Mouse (Mus musculus) embryonic facial prominence, embryonic 10.5 days (tissue): ENCODE measurements around the gene Unc13b. TPM values are rescaled to one million over a fixed set of nuclear protein-coding genes. Genes with fewer than 3 reads are reported as not detected.
A peak's percentile ranks its signal among the peaks of the same experiment; 100 is the strongest.

Experiments
- DNase-seq: peaks from one replicate; pipeline ENCODE4 v3.0.0-alpha.2; 2017; ENCODE audit warnings: low spot score
- H3K27ac ChIP-seq: fragments of 300-500 bp; sonication (generic); replicated peaks from 2 replicates; pipeline ENCODE4 v1.5.1; 2016; ENCODE audit warnings: mild to moderate bottlenecking
- H3K27me3 ChIP-seq: fragments of 300-500 bp; sonication (generic); replicated peaks from 2 replicates; pipeline ENCODE4 v1.6.1; 2016; ENCODE audit warnings: low read depth, mild to moderate bottlenecking; ENCODE audit not compliant: poor library complexity, severe bottlenecking
- H3K36me3 ChIP-seq: fragments of 300-500 bp; sonication (generic); replicated peaks from 2 replicates; pipeline ENCODE4 v1.6.1; 2016; ENCODE audit warnings: mild to moderate bottlenecking, moderate library complexity
- H3K4me1 ChIP-seq: fragments of 300-500 bp; sonication (generic); 2 replicates; pipeline ENCODE4 v1.6.1; 2016
- H3K4me3 ChIP-seq: fragments of 300-500 bp; sonication (generic); 2 replicates; pipeline ENCODE4 v1.5.1; 2016; ENCODE audit warnings: mild to moderate bottlenecking, moderate library complexity
- H3K9me3 ChIP-seq: fragments of 300-500 bp; sonication (generic); 2 replicates; pipeline ENCODE4 v1.6.1; 2016; ENCODE audit warnings: mild to moderate bottlenecking
- WGBS: fragments of 180-500 bp; shearing (Covaris S2); methylation state at CpG from one replicate; pipeline ENCODE4 v1.1.7; 2016; 5-methylcytosine and 5-hydroxymethylcytosine counted together
- polyA plus RNA-seq: library from polyadenylated mRNA; unstranded; fragments of >200 nt; fragmentation: Nextera tagmentation; extraction: Ambion mirVana; gene quantifications from 2 replicates; pipeline ENCODE4 v1.2.1, GENCODE M21; 2016

Unc13b gene
- polyA plus RNA-seq, 1 experiment from 2014 or later = 6.6 TPM

- Histone ChIP-seq H3K27ac (peak overlapping the region; percentile 54), H3K4me3 (peak overlapping the region; percentile 75), H3K27me3 (no peaks in the 10 kb centered on the region), H3K36me3 (peaks cover 10% of the 10 kb centered on the region), H3K4me1 (peaks cover 52% of the 10 kb centered on the region), H3K9me3 (no peaks in the 10 kb centered on the region)
- WGBS = 76% methylated on average over 9 of the region's 9 CpGs
- DNase-seq = no peak
Measured at GRCm38 (mm10) chr4:43040881-43041547, 17.7 kb upstream of the Unc13b start.

- H3K4me1 ChIP-seq = peaks cover 60% of the 10 kb centered on the region
- WGBS = 16% methylated on average over 7 of the region's 7 CpGs
- H3K27ac ChIP-seq = peak overlapping the region; percentile 86
- no peaks in the 10 kb centered on the region for H3K27me3 ChIP-seq
- peak; percentile 83 for DNase-seq
- no peaks in the 10 kb centered on the region for H3K9me3 ChIP-seq
- peak overlapping the region; percentile 68 for H3K4me3 ChIP-seq
- no peaks in the 10 kb centered on the region for H3K36me3 ChIP-seq
Measured at GRCm38 (mm10) chr4:43043644-43044357, 15.0 kb upstream of the Unc13b start.

GRCm38 (mm10) chr4:43044673-43045072, 14.1 kb upstream of the Unc13b start:
- H3K9me3 ChIP-seq = no peaks in the 10 kb centered on the region
- H3K27ac ChIP-seq = peak overlapping the region; percentile 86
- DNase-seq = no peak
- H3K4me3 ChIP-seq = peak overlapping the region; percentile 68
- no peaks in the 10 kb centered on the region for H3K36me3 ChIP-seq
- no peaks in the 10 kb centered on the region for H3K27me3 ChIP-seq
- peaks cover 51% of the 10 kb centered on the region for H3K4me1 ChIP-seq
- WGBS = 28% methylated on average over 4 of the region's 4 CpGs

GRCm38 (mm10) chr4:43045285-43045658, 13.5 kb upstream of the Unc13b start:
- no peaks in the 10 kb centered on the region for H3K9me3 ChIP-seq
- DNase-seq = no peak
- peak overlapping the region; percentile 68 for H3K4me3 ChIP-seq
- peaks cover 47% of the 10 kb centered on the region for H3K4me1 ChIP-seq
- peak overlapping the region; percentile 86 for H3K27ac ChIP-seq
- no peaks in the 10 kb centered on the region for H3K36me3 ChIP-seq
- no peaks in the 10 kb centered on the region for H3K27me3 ChIP-seq
- 7% methylated on average over 13 of the region's 13 CpGs for WGBS

DNA sequence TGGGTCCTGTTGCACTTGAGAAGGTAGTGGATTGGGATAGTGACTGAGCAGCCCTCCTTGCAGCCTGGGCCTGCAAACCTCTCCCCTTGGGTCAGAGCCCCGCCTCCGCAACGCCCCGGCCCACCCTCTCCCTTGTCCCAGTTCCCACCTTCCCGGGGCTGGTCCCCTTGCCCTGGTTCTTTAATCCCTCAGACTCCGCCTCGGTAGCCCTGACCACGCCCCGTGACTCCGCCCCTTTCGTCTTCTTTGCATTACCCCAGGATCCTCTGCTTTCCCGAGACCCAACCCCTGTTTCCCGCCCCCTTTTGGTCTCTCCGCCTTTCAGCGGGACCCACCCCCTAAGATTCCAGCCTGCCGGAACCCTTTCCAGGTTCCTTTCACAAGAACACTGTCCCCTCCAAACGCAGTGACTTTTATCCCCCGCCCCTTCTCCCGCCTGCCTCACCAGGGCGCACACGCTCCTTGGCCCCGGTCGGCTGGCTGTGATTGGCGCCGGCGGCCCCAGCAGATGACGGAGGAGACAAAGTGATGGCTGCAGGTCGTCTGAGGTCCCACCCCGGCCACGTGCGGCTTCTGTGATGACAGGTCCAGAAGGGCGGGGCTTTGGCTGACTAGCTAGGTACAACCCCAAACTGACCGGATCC, 13.0 kb upstream of the Unc13b start, which contains the start of gene Fam214b:
Fam214b (minus strand) TSS at position 562 of the 644 bp plus-strand sequence.
- Histone ChIP-seq H3K27me3 (no peaks in the 10 kb centered on the region), H3K36me3 (no peaks in the 10 kb centered on the region), H3K9me3 (no peaks in the 10 kb centered on the region), H3K27ac (peak within 1 kb of the TSS; percentile 86), H3K4me3 (peak within 1 kb of the TSS; percentile 68), H3K4me1 (peaks cover 42% of the 10 kb centered on the region)
- under 1% methylated on average over 33 of the region's 33 CpGs for WGBS
- peak; percentile 99 for DNase-seq

DNA sequence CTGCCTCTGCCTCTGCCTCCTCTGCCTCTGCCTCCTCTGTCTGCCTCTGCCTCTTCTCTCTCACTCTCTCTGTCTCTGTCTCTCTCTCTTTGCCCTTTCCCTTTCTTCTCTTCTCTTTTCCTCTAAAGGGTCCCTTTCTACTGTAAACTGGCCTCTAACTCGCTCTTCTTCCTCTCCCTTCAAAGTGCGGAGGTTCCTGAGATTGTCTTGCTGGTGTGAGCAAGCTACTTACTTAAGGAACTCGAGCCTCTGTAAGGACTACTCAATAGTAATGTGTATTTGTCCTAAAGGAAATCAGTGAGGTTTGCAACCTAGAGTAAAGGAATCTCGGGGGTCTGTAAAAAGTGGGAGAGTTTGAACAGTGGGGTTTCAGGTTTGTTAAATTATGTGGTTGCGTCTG, 12.1 kb upstream of the Unc13b start:
- peak overlapping the region; percentile 68 for H3K4me3 ChIP-seq
- no peak overlapping the region for H3K27ac ChIP-seq
- WGBS = 61% methylated on average over 5 of the region's 5 CpGs
- no peaks in the 10 kb centered on the region for H3K27me3 ChIP-seq
- no peaks in the 10 kb centered on the region for H3K36me3 ChIP-seq
- DNase-seq = no peak
- no peaks in the 10 kb centered on the region for H3K9me3 ChIP-seq
- peaks cover 39% of the 10 kb centered on the region for H3K4me1 ChIP-seq

DNA sequence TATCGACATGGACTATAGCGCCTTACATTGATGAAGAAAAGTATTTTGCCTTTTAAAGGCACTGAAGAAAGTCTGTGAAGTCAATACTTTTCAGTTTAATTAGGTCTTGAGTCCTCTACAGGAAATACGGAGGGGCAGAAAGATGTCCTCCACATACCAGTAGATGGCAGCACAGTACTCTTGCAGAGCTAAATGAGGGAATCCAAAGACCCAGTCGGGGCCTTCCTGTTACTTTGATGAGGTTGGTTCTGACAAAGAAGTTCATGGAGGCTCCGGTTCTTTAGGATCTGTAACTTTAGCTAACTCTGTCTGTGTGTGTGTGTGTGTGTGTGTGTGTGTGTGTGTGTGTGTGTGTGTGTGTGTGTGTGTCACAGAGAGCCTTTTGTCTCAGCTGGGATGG, 11.5 kb upstream of the Unc13b start:
- Histone ChIP-seq H3K4me1 (peaks cover 39% of the 10 kb centered on the region), H3K27ac (peak overlapping the region; percentile 61; the same call in 1 of the 2 replicates), H3K36me3 (no peaks in the 10 kb centered on the region), H3K27me3 (no peaks in the 10 kb centered on the region), H3K4me3 (peak overlapping the region; percentile 31; the same call in 1 of the 2 replicates), H3K9me3 (no peaks in the 10 kb centered on the region)
- DNase-seq = peak; percentile 71
- WGBS = 10% methylated on average over 5 of the region's 5 CpGs

- DNase-seq = no peak
- Histone ChIP-seq H3K36me3 (no peaks in the 10 kb centered on the region), H3K4me1 (peaks cover 3% of the 10 kb centered on the region; the same call in 1 of the 2 replicates), H3K9me3 (no peaks in the 10 kb centered on the region), H3K4me3 (no peak overlapping the region), H3K27me3 (0 out of 2 replicates have a peak, but pooled peaks cover 1% of the 10 kb centered on the region), H3K27ac (no peak overlapping the region)
- WGBS = 13% methylated on average over 4 of the region's 4 CpGs
Measured at GRCm38 (mm10) chr4:43052627-43053026, 6.1 kb upstream of the Unc13b start.

DNA sequence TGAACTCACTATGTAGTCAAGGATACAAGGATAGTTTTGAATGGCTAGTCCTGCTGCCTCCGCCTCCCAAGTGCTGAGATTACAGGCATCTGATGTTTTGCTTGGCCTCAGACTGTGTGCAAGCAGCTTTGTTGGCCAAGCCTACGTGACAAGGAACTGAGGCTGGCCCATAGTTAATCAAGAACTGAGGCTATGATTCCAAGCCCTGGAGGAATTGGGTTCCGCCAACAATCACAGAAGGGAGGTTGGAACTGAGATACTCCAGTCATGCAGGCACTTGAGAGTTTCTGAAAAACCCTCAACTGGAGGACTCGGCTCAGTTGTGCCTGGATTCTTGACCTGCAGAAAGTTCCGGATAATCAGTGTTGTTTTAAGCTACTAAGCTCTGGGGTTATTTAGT, 1.1 kb upstream of the Unc13b start:
- DNase-seq = no peak
- no peaks in the 10 kb centered on the region for H3K9me3 ChIP-seq
- WGBS = 91% methylated on average over 5 of the region's 5 CpGs
- H3K27me3 ChIP-seq = peaks cover 44% of the 10 kb centered on the region
- no peak overlapping the region for H3K27ac ChIP-seq
- no peak overlapping the region for H3K4me3 ChIP-seq
- peaks cover 12% of the 10 kb centered on the region for H3K4me1 ChIP-seq
- no peaks in the 10 kb centered on the region for H3K36me3 ChIP-seq

DNA sequence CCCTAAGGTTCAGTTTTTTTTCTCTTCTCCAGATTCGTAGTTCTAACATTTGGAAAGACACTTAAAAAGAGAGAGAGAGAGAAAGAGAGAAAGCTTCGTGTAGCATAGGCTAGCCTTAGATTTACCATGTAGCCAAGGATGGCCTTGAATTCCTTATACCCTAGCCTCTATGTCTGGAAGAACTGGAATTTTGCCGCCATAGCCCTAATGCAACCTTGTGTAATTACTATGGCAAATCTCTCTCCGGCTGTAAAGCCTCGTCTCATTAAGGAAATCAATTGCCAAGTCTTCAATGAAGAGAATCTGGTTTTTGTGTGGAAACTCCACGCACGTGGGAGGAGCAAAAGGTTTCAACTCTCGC, 381 bp upstream of the Unc13b start:
- H3K27me3 ChIP-seq = peaks cover 44% of the 10 kb centered on the region
- 25% methylated on average over 8 of the region's 8 CpGs for WGBS
- H3K4me3 ChIP-seq = peak overlapping the region; percentile 72
- no peak overlapping the region for H3K27ac ChIP-seq
- H3K9me3 ChIP-seq = no peaks in the 10 kb centered on the region
- no peaks in the 10 kb centered on the region for H3K36me3 ChIP-seq
- H3K4me1 ChIP-seq = peaks cover 12% of the 10 kb centered on the region
- DNase-seq = no peak

- Histone ChIP-seq H3K4me3 (peak overlapping the region; percentile 72), H3K27me3 (peaks cover 44% of the 10 kb centered on the region), H3K36me3 (no peaks in the 10 kb centered on the region), H3K4me1 (peaks cover 12% of the 10 kb centered on the region), H3K27ac (no peak overlapping the region), H3K9me3 (no peaks in the 10 kb centered on the region)
- no peak for DNase-seq
- WGBS = 45% methylated on average over 3 of the region's 3 CpGs
Measured at GRCm38 (mm10) chr4:43059697-43060096, 944 bp downstream of the Unc13b start.

DNA sequence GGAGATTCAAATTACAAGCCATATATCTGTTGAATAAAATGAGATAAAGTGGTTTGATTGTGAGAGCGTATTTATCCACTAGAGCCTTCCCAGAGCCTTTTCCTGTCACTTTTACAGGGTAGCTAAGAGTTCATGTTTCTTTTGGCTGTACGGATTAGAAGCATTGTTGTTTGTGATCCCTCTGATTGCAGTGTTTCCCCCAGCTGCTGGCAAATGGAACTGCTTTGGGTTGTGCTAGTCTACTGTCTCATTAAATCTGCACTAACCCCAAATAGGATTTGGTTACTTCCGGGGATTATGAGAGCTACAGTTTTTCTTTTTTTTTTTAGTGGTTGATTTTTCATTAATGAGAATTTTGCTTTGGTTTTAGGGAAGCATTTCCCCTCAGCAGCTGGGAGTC, 1.5 kb downstream of the Unc13b start:
- Histone ChIP-seq H3K27ac (no peak overlapping the region), H3K27me3 (peaks cover 44% of the 10 kb centered on the region), H3K4me3 (no peak overlapping the region), H3K36me3 (no peaks in the 10 kb centered on the region), H3K4me1 (peaks cover 12% of the 10 kb centered on the region), H3K9me3 (no peaks in the 10 kb centered on the region)
- 63% methylated on average over 3 of the region's 3 CpGs for WGBS
- DNase-seq = no peak
